Mouse (Mus musculus): ENCODE measurements at regions not wholly inside any gene's neighbourhood (a gene's known extent, or its start where the extent isn't known, plus 50 kb on each side); places are given as distances from the start of the nearest gene placed in this dataset.
"Not testable (repeated sequence)": the region's sequence is repeated elsewhere in the genome, so short reads cannot be mapped to it uniquely, and the experiment has no call there.

DNA sequence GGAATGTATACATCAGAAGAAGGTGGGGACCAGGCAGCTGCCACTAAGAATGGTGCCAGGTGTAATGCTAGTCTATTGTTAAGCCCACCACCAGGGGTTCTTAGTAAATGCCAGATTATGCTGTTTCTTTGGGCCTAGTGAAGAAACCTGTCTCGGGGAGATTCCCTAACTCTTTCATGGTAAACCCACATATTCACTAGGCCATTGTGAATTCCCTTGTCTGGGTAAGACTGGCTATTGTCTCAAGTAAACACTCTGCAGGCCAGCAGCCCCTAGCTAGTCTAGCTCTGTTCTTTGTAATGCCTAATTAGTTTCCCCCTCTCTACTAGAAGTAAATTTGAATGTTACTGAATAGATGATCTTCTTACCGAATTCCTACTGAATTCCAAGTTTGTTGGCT, 89.3 kb upstream of the Cldn34b3 start:
- not testable (repeated sequence) for H3K4me3 ChIP-seq (ENCODE audit: low read depth, low read length); H3K9ac ChIP-seq (replicated peaks; ENCODE audit: low read depth, low read length); H3K27ac ChIP-seq (ENCODE audit: low read depth, low read length); H3K4me1 ChIP-seq (ENCODE audit: control insufficient read depth, insufficient read depth, low read length); H3K27me3 ChIP-seq (ENCODE audit: control insufficient read depth, insufficient read depth, low read length); H3K4me2 ChIP-seq (ENCODE audit: low read depth, low read length); ATAC-seq (ENCODE audit: low read depth); H3K9me3 ChIP-seq (ENCODE audit: control insufficient read depth, low read length); H3K36me3 ChIP-seq (ENCODE audit: control insufficient read depth, insufficient read depth, low read length)
- WGBS, result 69% methylated on average over 2 of the region's 2 CpGs

DNA sequence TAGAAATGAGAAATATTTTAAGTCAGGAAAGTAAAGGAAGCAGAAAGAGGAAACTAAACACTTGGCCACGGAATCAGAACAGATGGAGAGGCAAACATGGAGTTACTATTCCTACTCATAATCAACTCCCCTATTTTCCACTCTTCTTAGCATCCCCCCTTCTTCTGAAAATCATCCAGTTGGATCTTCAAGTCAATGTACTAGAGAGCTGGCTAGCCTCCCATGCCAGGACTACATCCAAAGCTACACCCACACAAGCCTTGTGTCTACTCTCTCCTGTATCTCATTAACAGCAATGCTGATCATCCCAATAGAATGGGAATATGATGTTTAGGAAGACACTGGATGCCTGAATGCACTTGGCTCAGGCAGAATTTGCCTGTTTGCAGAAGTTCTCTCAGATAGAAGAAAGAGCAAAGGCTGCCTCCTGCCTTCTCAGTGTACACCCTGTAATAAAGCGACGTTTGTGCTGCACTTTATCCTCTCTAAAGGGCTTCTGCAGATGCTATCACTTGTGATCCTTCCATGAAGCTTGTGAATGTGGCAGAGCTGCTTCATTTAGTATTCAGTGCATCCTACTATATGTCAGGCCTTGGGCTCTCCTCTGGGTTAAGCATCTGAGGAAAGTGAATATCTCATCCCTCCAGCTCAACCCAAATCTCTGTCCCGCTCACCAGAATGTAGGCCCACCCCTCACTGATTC, 82.5 kb upstream of the Cldn34b3 start:
- no peak overlapping the region for H3K9ac ChIP-seq (replicated peaks; ENCODE audit: low read depth, low read length)
- H3K27me3 ChIP-seq (ENCODE audit: control insufficient read depth, insufficient read depth, low read length), result no peaks in the 10 kb centered on the region
- no peaks in the 10 kb centered on the region for H3K36me3 ChIP-seq (ENCODE audit: control insufficient read depth, insufficient read depth, low read length)
- H3K27ac ChIP-seq (ENCODE audit: low read depth, low read length), result no peak overlapping the region
- H3K4me2 ChIP-seq (ENCODE audit: low read depth, low read length), result no peak overlapping the region
- H3K4me3 ChIP-seq (ENCODE audit: low read depth, low read length), result no peak overlapping the region
- no peak for ATAC-seq (ENCODE audit: low read depth)
- 88% methylated on average over 4 of the region's 4 CpGs for WGBS
- no peaks in the 10 kb centered on the region for H3K4me1 ChIP-seq (ENCODE audit: control insufficient read depth, insufficient read depth, low read length)
- no peaks in the 10 kb centered on the region for H3K9me3 ChIP-seq (ENCODE audit: control insufficient read depth, low read length)

DNA sequence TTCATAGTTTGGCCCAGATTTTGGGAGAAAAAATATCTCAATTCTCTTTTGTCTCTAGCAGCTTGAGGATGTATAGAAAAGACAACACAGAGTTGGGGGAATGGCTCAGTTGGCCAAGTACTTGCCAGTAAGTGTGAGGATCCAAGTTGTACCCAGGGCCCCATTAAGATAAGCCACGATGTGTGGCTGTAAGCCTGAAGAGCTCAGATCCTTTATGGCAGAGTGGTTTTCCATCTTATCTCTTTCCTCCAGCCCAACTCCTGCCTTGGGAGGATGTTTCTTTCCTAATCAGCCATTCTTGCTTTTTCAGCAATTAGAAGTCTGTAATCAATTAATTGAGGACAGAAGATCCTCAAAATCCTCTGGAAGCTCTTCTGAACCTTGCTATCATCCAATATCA, 63.5 kb upstream of the Cldn34b3 start:
- H3K4me3 ChIP-seq (ENCODE audit: low read depth, low read length), result no peak overlapping the region
- no peak overlapping the region for H3K9ac ChIP-seq (replicated peaks; ENCODE audit: low read depth, low read length)
- ATAC-seq (ENCODE audit: low read depth), result no peak
- no peaks in the 10 kb centered on the region for H3K4me1 ChIP-seq (ENCODE audit: control insufficient read depth, insufficient read depth, low read length)
- H3K4me2 ChIP-seq (ENCODE audit: low read depth, low read length), result no peak overlapping the region
- H3K27me3 ChIP-seq (ENCODE audit: control insufficient read depth, insufficient read depth, low read length), result no peaks in the 10 kb centered on the region
- no peaks in the 10 kb centered on the region for H3K9me3 ChIP-seq (ENCODE audit: control insufficient read depth, low read length)
- no peak overlapping the region for H3K27ac ChIP-seq (ENCODE audit: low read depth, low read length)
- WGBS, result 72% methylated on average over 1 of the region's 1 CpGs
- H3K36me3 ChIP-seq (ENCODE audit: control insufficient read depth, insufficient read depth, low read length), result no peaks in the 10 kb centered on the region

DNA sequence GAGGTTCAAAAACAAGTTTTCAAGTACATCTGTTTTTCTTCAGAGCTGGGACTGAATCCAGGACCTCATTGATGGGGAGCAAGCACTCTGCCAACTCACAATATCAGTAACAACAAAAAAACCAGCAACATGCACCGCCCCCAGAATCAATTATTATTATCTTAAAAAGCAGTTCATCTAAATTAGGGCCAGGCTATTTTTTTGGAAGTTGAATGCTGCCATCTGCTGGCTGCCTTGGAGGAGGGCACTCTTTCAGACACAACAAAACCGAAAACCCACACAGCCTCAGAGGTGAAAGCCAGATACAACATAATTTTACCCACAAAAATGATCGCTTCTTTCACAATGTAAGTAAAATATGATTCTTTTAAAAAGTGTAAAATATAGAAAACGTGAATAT, 62.7 kb upstream of the Cldn34b3 start:
- Histone ChIP-seq H3K36me3 (ENCODE audit: control insufficient read depth, insufficient read depth, low read length) (no peaks in the 10 kb centered on the region), H3K9me3 (ENCODE audit: control insufficient read depth, low read length) (no peaks in the 10 kb centered on the region), H3K4me2 (ENCODE audit: low read depth, low read length) (no peak overlapping the region), H3K9ac (replicated peaks; ENCODE audit: low read depth, low read length) (no peak overlapping the region), H3K27me3 (ENCODE audit: control insufficient read depth, insufficient read depth, low read length) (no peaks in the 10 kb centered on the region), H3K27ac (ENCODE audit: low read depth, low read length) (no peak overlapping the region), H3K4me1 (ENCODE audit: control insufficient read depth, insufficient read depth, low read length) (no peaks in the 10 kb centered on the region), H3K4me3 (ENCODE audit: low read depth, low read length) (no peak overlapping the region)
- ATAC-seq (ENCODE audit: low read depth), result no peak
- 23% methylated on average over 4 of the region's 4 CpGs for WGBS
